Mouse (Mus musculus): ENCODE results near the gene Tcte3.
A peak's percentile ranks its signal among the peaks of the same experiment; 100 is the strongest.
"Not testable (repeated sequence)": the region's sequence is repeated elsewhere in the genome, so short reads cannot be mapped to it uniquely, and the experiment has no call there.

The Tcte3 gene

GRCm38 (mm10) chr17:15041175-15041729 is at the start of gene Tcte3, which contains the start of the genes Ermard and Gm3448:
Gene Tcte3, minus strand, starts transcription at chr17:15041488.
Gene Ermard, plus strand, starts transcription at chr17:15041208.
Gene Gm3448, minus strand, starts transcription at chr17:15041537.
- DNase-seq (ENCODE audit: low spot score in 2 of 2) = peak in 1 of 2 experiments; percentile 19

- DNase-seq (ENCODE audit: low spot score in 2 of 2) = no peak
Measured at GRCm38 (mm10) chr17:15088591-15089001, 47.3 kb upstream of the Tcte3 start.

- no peak for DNase-seq (ENCODE audit: low spot score in 2 of 2)
Measured at GRCm38 (mm10) chr17:15088166-15088565, 46.9 kb upstream of the Tcte3 start.

- no peak for DNase-seq (ENCODE audit: low spot score in 2 of 2)
Measured at GRCm38 (mm10) chr17:15085006-15085405, 43.7 kb upstream of the Tcte3 start.

GRCm38 (mm10) chr17:15084226-15084848 is 43.0 kb upstream of the Tcte3 start:
- DNase-seq (ENCODE audit: low spot score in 2 of 2) = no peak

GRCm38 (mm10) chr17:15077536-15077935 is 36.2 kb upstream of the Tcte3 start:
- no peak for DNase-seq (ENCODE audit: low spot score in 2 of 2)

- no peak for DNase-seq (ENCODE audit: low spot score in 2 of 2)
Measured at GRCm38 (mm10) chr17:15075033-15075432, 33.7 kb upstream of the Tcte3 start.

- no peak for DNase-seq (ENCODE audit: low spot score in 2 of 2)
Measured at GRCm38 (mm10) chr17:15072211-15072610, 30.9 kb upstream of the Tcte3 start.

GRCm38 (mm10) chr17:15069124-15069523 is 27.8 kb upstream of the Tcte3 start:
- DNase-seq (ENCODE audit: low spot score in 2 of 2) = no peak

GRCm38 (mm10) chr17:15068040-15068792 is 26.9 kb upstream of the Tcte3 start:
- DNase-seq (ENCODE audit: low spot score in 2 of 2) = no peak

- DNase-seq (ENCODE audit: low spot score in 2 of 2) = no peak
Measured at GRCm38 (mm10) chr17:15066911-15067310, 25.6 kb upstream of the Tcte3 start.

GRCm38 (mm10) chr17:15066066-15066465 is 24.8 kb upstream of the Tcte3 start:
- DNase-seq (ENCODE audit: low spot score in 2 of 2) = no peak

- peak in 1 of 2 experiments; percentile 60 for DNase-seq (ENCODE audit: low spot score in 2 of 2)
Measured at GRCm38 (mm10) chr17:15065391-15066024, 24.2 kb upstream of the Tcte3 start.

GRCm38 (mm10) chr17:15060356-15060755 is 19.1 kb upstream of the Tcte3 start:
- DNase-seq (ENCODE audit: low spot score in 2 of 2) = no peak

- DNase-seq (ENCODE audit: low spot score in 2 of 2) = no peak
Measured at GRCm38 (mm10) chr17:15059646-15060045, 18.4 kb upstream of the Tcte3 start.

- no peak for DNase-seq (ENCODE audit: low spot score in 2 of 2)
Measured at GRCm38 (mm10) chr17:15058161-15058591, 16.9 kb upstream of the Tcte3 start.

GRCm38 (mm10) chr17:15055925-15056324 is 14.6 kb upstream of the Tcte3 start:
- DNase-seq (ENCODE audit: low spot score in 2 of 2) = peak in 1 of 2 experiments; percentile 37

- not testable (repeated sequence) for DNase-seq (ENCODE audit: low spot score in 2 of 2)
Measured at GRCm38 (mm10) chr17:15053829-15054200, 12.5 kb upstream of the Tcte3 start.

- DNase-seq (ENCODE audit: low spot score in 2 of 2) = not testable (repeated sequence)
Measured at GRCm38 (mm10) chr17:15053183-15053828, 12.0 kb upstream of the Tcte3 start.

- not testable (repeated sequence) for DNase-seq (ENCODE audit: low spot score in 2 of 2)
Measured at GRCm38 (mm10) chr17:15052766-15053165, 11.5 kb upstream of the Tcte3 start.

GRCm38 (mm10) chr17:15050338-15050737 is 9.1 kb upstream of the Tcte3 start:
- not testable (repeated sequence) for DNase-seq (ENCODE audit: low spot score in 2 of 2)

- DNase-seq (ENCODE audit: low spot score in 2 of 2) = not testable (repeated sequence)
Measured at GRCm38 (mm10) chr17:15040455-15040854, 833 bp downstream of the Tcte3 start.
